Mouse (Mus musculus): ENCODE data around the gene Gnb5. TPM values are rescaled to one million over a fixed set of nuclear protein-coding genes. Genes with fewer than 3 reads are reported as not detected.
"Not testable (repeated sequence)": the region's sequence is repeated elsewhere in the genome, so short reads cannot be mapped to it uniquely, and the experiment has no call there.

Gnb5 gene
- total RNA-seq, 2 experiments from 2014 or later, result 12.1 to 14.9 TPM

DNA sequence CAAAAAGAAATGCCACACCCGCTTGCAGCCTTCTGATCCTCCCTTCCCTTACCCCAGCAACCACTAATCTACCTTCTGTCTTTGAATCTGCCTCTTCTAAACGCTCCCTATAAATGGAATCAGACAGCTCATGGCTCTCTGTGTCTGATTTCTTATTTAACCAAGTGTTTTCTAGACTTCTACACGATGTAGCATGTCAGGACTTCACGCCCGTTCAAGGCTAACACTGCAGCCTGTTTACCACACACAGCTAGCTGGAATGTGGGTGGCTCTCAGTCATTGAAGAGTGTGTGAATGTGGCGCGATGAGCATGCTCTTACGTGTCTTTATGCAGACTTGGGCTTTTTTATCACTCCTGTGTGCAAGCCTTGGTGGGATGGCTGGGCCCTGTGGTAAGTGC is 47.0 kb downstream of the Gnb5 start:
- no peak for DNase-seq (ENCODE audit: low spot score in 2 of 2)

DNA sequence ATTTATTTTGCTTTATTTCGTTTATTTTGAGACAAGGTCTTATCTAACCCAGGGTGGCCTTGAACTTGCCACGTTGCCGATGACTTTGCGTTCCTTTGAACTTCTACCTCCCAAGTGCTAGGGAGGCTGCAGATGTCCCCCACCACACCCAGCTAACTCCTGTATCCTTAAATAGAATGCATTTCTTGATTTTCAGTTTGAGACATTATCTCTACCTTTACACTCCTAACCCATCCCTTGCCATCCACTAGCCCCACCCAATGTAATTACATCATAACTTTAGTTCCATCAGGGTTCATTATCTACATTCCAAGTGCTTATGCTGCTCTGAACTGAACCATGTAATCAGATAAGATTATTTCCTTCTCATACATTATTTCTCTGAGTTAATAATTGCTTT is 49.7 kb downstream of the Gnb5 start:
- DNase-seq (ENCODE audit: low spot score in 2 of 2), result no peak

DNA sequence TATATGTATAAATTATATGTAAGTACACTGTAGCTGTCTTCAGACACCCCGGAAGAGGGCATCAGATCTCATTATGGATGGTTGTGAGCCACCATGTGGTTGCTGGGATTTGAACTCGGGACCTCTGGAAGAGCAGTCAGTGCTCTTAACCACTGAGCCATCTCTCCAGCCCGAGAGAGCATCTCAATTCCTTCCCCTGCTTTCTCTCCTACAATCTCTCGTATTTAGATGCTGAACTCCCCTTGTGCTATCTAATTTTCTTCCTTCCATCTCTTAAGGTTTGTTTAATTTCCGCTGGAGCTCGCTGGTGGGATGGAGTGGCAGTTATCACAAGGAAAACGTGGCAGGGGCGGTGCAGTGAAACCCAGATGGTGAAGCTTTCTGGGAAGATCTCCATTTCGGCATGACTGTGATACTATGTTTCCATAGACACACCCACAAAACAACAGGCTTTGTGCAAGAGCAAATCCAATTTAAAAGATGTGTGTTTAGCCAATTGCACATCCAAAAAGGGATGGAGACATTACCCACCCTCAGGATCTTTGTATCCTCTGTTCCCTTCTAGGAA is 51.1 kb downstream of the Gnb5 start:
- no peak for DNase-seq (ENCODE audit: low spot score in 2 of 2)

DNA sequence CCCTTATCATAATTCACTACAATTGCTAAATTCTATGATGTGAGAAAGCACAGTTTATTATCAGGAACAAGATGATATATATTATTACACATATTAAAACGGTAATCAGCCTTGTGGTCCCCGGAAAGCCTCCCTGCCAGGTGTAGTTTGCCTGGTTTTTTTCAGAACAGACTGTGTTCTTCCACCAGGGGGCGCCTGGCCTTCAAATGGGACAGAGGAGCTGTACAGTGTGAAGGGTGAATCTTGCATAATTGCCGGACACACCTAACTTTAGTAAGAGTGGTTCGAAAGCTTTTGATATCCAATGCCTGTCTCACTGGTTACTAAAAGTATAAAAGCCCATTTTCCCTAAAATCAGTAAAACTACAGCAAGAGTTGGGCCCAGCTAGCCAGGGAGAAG is 55.6 kb downstream of the Gnb5 start:
- DNase-seq (ENCODE audit: low spot score in 2 of 2), result peak; percentile 48 to 79

DNA sequence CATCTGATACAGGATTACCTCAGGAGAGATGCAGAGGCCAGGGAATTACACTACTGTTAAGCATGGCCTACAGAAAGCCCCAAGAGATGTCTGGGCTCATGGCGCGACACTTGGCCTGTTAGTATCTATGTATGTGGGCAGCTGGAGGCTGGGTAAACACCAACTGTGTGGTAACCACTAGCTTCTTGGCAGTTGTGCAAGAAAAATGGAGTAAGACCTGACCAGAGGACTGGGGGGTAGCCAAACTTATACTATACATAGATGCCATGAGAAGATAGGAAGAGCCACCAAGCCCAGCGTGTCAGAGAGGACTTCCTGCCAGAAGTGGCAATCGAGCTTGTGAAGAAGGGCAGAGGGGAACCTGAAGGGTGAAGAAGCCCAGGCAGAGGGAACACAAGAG is 56.1 kb downstream of the Gnb5 start:
- no peak for DNase-seq (ENCODE audit: low spot score in 2 of 2)

DNA sequence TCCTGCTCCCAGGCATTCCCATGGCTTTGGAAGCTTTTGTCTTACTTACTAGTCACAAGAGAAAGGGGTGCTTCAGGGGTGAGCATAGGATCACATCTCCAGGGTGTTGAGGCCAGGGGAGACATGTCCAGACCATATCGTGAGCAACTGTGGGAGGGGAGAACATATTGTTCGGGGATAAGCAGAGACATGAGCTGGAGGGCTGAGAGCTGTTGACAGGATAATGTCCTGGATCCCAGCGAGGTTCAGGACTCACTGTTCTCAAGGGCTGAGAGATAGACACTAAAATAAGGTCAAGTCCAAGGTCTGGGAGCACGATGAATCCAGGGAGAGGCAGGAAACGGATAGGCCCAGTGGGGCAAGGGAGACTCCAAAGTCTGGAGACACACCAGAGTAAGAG is 56.9 kb downstream of the Gnb5 start:
- DNase-seq (ENCODE audit: low spot score in 2 of 2), result no peak

DNA sequence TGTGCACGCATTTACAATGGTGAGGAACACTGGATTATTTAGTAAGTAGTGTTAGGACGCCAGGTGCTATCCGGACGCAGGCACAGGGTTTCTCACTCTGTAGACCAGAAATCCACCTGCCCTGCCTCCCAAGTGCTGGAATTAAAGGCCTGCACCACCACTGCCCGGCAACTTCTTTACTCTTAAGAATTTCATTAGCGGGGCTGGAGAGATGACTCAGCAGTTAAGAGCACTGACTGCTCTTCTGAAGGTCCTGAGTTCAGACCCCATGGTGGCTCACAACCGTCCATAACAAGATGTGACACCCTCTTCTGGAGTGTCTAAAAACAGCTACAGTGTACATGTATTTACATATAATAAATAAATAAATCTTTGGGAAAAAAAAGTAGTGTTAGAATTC is 57.6 kb downstream of the Gnb5 start:
- not testable (repeated sequence) for DNase-seq (ENCODE audit: low spot score in 2 of 2)

DNA sequence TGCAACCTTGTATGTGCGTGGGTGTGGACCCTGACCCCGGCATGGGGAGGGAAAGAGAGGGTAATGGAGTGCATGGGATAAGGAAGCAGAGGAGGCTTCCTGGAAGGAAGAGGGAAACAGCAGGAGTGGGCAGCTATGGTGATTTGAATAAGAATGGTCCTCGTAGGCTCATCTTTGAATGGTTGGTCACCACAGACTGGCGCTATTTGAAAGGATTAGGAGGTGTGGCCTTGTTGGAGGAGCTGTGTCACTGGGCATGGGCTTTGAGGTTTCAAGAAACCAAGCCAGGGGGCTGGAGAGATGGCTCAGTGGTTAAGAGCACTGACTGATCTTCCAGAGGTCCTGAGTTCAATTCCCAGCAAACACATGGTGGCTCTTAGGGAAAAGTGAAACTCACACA is 59.1 kb downstream of the Gnb5 start:
- no peak for DNase-seq (ENCODE audit: low spot score in 2 of 2)

DNA sequence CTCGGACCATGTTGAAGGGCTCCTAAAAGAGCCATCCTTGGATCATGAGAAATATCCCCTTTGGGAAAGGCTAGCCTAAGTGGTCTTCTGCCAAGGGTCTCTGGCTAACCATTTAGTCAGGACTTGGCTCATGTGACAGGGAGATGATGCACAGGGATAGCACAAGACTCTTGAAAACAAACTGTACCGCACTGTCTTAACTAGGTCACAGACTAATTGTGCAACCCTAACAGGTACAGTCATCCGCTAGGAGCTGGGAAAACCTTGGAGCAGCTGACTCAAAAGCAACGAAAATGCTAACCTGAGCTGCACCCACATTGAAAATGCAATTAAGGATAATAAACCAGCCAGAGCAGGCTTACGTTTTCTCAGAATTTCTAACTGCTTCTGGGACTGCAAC is 60.1 kb downstream of the Gnb5 start:
- no peak for DNase-seq (ENCODE audit: low spot score in 2 of 2)

DNA sequence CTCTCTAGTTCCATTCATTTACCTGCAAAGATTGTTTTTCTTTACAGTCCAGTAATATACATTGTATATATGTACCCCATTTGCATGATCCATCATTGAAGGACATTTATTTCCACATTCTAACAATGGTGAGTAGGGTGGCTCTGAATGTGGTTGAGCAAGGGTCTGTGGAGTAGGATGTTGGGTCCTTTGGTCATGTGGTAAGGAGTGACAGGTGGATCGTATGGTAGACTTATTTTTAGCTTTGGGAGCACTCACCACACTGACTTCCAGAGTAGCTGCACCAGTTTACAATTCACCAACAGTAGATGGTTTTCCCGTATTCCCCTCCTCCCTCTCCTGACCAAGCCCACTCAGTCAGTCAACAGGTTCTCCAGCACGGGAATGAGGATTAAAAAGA is 62.7 kb downstream of the Gnb5 start:
- no peak for DNase-seq (ENCODE audit: low spot score in 2 of 2)

DNA sequence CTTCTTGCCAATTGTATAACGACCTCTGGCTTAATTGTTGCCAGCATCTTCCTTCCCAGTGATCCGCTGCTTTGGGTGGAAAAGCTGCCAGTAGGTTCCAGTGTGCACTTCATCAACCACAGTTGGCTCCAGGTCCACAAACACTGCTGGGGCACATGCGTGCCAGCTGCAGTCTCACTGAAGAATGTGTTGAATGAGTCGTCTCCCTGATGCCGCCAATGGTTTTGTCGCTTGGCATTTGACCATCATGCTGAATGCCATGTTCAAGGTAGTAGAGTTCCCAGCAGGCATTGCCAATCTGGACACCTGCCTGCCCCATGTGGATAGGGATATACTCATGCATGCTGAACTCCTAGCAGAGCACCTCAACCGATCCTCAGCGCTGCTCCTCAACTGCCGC is 69.5 kb downstream of the Gnb5 start:
- DNase-seq (ENCODE audit: low spot score in 2 of 2), result no peak

DNA sequence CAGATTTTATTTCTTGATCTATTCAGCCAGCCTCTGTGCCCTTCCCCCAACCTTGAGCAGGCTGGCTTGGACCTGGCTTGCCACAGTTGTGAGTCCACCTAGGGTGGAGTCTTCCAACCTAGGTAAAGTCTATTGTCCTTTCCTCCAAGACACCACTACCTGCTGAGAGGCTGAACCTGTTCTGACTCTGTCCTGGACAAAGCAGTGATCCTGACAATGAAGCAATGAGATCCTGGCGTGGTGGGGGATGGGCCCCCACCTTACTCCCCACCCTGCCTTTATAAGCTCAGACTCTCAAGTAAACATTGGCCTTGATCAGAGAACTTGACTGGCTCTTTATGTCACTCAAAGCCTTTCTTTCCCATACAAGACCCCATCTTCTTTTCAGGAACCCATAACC is 70.3 kb downstream of the Gnb5 start:
- DNase-seq (ENCODE audit: low spot score in 2 of 2), result no peak

DNA sequence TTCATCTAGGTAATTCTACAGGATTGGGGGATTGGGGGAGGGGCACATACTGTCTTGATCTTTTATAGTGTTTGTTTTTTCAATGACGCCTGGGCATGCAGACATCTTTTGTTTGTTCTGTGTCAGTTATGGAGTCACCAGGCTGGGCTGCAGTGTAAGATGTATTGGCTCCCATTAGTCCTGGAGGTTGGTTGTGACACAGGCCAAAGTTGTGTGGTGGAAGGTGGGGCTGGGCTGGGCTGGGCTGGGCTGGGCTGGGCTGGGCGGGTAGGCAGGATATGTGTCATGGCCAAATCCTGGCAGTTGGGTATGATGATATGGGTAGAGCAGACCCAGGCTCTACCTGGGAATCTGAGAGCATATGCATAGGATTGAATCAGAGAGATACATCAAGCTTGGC is 72.7 kb downstream of the Gnb5 start:
- DNase-seq (ENCODE audit: low spot score in 2 of 2), result no peak

DNA sequence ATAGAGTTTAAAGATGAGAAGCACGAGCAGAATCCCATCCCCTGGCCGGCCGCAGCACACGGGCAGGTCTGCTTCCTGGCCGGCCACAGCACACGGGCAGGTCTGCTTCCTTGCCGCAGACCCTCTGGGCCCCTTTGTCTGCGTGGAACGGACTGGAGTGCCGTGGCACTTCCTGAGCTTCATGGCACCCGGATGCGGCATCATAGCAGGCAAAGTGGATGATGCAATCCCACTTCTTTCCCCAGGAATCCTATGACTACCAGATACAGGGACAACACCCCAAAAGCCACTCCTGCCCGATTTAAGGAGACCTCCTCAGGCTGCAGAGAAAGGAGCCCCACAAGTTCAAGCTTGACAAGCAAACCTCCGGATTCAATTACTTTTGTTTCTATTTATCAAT is 76.7 kb downstream of the Gnb5 start:
- DNase-seq (ENCODE audit: low spot score in 2 of 2), result no peak

DNA sequence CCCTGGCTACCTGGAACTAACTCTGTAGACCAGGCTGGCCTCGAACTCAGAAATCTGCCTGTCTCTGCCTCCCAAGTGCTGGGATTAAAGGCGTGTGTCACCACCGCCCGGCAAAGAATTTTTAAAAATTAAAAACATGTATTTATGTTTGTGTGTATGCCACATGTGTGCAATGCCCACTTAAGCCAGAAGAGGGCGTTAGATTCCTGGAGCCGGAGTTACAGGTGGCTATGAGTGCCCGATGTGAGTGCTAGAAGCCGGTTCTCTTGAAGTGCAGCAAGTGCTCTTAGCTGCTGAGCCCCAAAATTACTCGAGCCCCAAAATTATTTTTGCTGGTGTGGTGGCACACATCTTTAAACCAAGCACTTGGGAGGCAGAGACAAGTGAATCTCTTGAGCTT is 77.7 kb downstream of the Gnb5 start:
- DNase-seq (ENCODE audit: low spot score in 2 of 2), result no peak

DNA sequence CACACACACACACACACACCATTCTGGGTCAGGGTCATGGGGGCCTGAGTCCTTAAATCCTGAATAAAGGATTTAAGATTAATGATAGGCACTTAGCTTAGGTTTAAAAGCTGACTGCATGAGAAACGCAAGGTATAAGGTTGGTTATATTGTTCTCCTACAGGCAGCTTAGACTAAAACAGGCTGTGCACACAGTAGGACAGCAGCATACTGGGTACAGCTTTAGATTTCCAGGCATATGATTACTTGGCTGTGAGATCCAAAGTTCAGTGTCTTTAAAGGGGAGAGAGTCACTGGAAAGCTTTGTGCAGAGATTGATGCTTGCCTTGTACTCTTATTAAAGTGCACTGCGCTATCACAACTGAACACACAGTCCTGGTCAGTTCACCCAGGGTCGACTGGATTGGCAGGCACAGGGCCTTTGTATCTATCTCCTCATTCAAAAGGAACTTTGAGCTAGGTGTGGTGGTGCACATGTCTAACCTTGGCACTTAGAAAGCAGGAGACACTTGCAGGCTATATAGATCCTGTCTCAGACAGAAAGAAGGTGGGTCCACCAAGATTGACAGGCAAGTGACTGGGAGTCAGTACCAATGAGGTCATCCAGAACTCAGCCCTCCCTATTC is 78.4 kb downstream of the Gnb5 start:
- DNase-seq (ENCODE audit: low spot score in 2 of 2), result no peak

DNA sequence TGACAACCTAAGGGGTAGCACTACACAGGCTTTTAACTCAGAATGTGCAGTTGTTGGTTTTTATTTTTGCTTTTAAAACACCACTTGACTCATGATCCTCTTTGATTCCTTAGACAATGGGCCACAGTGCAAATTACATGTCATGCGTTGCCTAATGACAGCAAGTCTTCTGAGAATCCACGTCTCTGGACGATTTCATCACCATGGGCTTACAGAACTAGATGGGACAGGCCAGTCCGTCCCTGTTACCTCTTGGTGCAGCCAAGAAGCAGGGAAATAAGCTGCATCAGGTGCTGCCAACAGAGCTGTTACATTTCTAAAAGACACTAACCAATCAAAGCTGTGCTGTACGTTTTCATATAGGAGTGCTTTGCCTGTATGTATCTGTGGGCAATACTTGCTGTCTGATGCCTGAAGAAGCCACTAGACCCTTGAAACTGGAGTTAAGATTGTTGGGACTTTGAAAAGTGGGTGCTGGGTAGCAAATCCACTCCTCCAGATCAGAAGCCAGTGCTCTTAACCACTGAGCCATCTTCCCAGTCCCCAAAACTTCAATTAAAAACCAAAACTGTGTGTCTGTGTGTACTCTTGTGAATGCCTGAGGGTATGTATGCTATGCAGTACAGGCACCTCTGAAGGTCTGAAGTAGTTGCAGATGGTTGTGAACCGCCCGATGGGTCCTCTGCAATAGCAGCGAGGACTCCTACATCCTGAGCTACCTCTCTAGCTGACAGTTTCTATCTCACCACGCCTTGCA is 79.3 kb downstream of the Gnb5 start:
- DNase-seq (ENCODE audit: low spot score in 2 of 2), result no peak

DNA sequence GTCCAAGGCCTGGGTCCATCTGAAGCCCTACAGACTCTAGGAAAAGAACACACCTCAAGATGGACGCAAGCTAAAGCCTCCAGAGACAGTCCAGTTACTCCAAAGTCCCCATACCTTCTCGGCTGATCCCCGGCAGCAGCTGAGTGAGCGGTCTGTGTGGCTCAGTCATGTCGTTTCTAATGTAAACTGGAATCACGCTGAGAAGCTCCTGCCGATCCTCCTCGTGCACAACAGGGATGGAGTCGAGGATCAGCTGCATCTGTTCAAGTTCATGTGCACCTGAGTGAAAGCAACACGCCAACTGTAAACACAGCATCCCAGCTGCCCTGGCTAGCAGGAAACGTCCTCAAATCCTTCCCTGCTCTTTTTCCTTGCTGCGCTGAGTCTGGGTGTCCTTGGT is 87.2 kb downstream of the Gnb5 start:
- DNase-seq (ENCODE audit: low spot score in 2 of 2), result no peak

Other genes starting within 250 kb of the Gnb5 start
- 10 to 100 TPM; 38.8 to 39.1 TPM for gene Myo5a, start 235.3 kb upstream of the Gnb5 start, total RNA-seq (2021)
- gene Myo5c, start 74.3 kb upstream of the Gnb5 start, total RNA-seq (2021), result 10 to 100 TPM in 1 of 2 experiments, 1 to 10 TPM in 1; 5.7 to 11.4 TPM
- gene Bcl2l10, start 41.5 kb downstream of the Gnb5 start, total RNA-seq (2021), result not detected
- 10 to 100 TPM; 49.1 to 51.6 TPM for gene Mapk6, start 103.7 kb downstream of the Gnb5 start, total RNA-seq (2021)
- 10 to 100 TPM; 27.4 to 31.6 TPM for gene Leo1, start 135.2 kb downstream of the Gnb5 start, total RNA-seq (2021)